Mouse (Mus musculus): Measurements from ENCODE around the gene Errfi1. TPM values are rescaled to one million over a fixed set of nuclear protein-coding genes. Genes with fewer than 3 reads are reported as not detected.

Gene Errfi1
- polyA plus RNA-seq, 1 experiment from 2014 or later = 30.6 TPM

GRCm38 (mm10) chr4:150894718-150895501 is 41.2 kb downstream of the Errfi1 start:
- no peak overlapping the region for H3K4me3 ChIP-seq (ENCODE audit: low read depth, low read length)

DNA sequence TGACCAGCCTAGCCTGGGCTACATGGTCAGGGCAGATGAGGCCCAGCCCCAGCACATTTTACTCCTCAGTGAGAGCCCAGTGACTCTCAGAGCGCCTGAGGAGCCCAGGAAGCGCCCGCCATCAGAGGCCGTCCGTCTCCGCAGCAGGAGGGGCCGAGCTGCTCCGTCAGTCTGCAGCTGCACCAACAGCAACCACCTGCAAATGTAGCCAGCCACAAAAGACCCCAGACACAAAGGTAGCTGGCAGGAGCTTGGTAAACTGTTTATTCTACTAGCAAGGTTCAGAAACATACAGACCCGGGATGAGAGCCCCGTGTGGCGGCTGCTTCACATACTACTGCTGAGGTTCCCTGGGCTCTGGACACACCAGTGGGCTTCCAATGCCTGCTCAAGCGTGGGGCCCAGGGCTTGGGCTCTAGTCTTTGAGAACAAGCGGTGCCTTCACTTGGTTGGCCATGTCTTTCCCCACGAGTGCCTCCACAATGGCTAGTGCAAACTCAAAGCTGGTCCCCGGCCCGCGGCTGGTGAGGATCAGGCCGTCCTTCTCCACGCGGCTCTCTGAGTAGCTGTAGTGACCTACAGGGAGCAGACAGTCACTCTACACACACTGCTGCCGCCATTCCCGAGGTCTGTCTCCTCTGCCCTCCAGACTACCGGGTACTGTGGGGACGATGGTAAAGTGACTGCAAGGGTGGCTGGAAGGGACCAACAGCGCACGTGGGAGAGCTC is 43.3 kb downstream of the Errfi1 start:
- no peak overlapping the region for H3K4me2 ChIP-seq (replicated peaks; ENCODE audit: low read depth)
- no peak overlapping the region for H3K4me3 ChIP-seq (ENCODE audit: low read depth, low read length)
- H3K36me3 ChIP-seq (ENCODE audit: control insufficient read depth, insufficient read depth, low read length) = peaks cover 18% of the 10 kb centered on the region
- 91% methylated on average over 26 of the region's 26 CpGs for WGBS
- H3K4me1 ChIP-seq (replicated peaks; ENCODE audit: control insufficient read depth, insufficient read depth) = no peaks in the 10 kb centered on the region
- ATAC-seq (ENCODE audit: low FRiP score, low TSS enrichment) (no peak), DNase-seq (ENCODE audit: low spot score) (no peak)
- no peaks in the 10 kb centered on the region for H3K9me3 ChIP-seq (ENCODE audit: control insufficient read depth, low read length)
- TF ChIP-seq CTCF (IDR thresholded peaks at IDR 0.05; ENCODE audit: low read depth) (no peak), EP300 (optimal IDR thresholded peaks at IDR 0.05) (no peak)
- no peak overlapping the region for H3K9ac ChIP-seq (ENCODE audit: low read length)
- H3K27me3 ChIP-seq (ENCODE audit: control insufficient read depth, insufficient read depth, low read length) = no peaks in the 10 kb centered on the region
- no peak overlapping the region for H3K27ac ChIP-seq (replicated peaks)

More at GRCm38 (mm10) chr4:150894718-150895501, 41.2 kb downstream of the Errfi1 start:
- Histone ChIP-seq H3K36me3 (ENCODE audit: control insufficient read depth, insufficient read depth, low read length) (peaks cover 9% of the 10 kb centered on the region), H3K9me3 (ENCODE audit: control insufficient read depth, low read length) (no peaks in the 10 kb centered on the region), H3K27ac (replicated peaks) (no peak overlapping the region), H3K4me1 (replicated peaks; ENCODE audit: control insufficient read depth, insufficient read depth) (peaks cover 4% of the 10 kb centered on the region; the same call in 1 of the 2 replicates), H3K9ac (ENCODE audit: low read length) (no peak overlapping the region), H3K27me3 (ENCODE audit: control insufficient read depth, insufficient read depth, low read length) (no peaks in the 10 kb centered on the region), H3K4me2 (replicated peaks; ENCODE audit: low read depth) (no peak overlapping the region)
- 63% methylated on average over 8 of the region's 8 CpGs for WGBS
- no peak for ATAC-seq (ENCODE audit: low FRiP score, low TSS enrichment)
- no peak for TF ChIP-seq EP300 (optimal IDR thresholded peaks at IDR 0.05)
- no peak for TF ChIP-seq CTCF (IDR thresholded peaks at IDR 0.05; ENCODE audit: low read depth)
- DNase-seq (ENCODE audit: low spot score) = no peak

DNA sequence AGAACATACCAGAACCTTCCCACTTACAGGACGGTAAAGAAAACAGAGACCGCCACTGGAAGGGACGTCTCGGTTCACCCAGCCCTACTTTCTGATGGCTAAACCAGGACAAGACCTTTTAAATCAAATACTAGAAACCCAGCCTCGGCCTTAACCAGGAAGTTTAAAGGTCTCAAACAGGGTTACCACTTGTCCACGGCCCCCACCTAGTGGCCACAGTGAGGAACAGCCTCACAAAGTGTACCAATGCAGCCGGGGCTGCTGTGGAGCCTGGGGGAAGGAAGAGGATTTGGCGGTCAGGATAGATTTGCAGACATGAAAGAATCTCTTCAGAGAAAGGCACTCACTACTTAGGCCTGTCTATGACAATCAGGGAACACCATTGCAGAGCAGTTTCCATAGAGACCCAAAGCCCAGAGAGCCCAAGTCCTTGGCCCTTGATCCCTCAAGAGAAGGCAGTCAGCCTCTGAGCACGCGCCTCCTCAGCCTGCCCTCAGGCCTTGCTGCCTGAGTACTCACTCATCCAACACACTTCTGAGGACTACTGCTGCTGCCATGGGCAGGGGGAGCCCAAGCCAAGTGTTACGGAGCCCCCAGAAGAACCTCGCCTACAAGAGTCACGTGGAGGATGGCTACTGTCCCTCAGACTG is 45.1 kb downstream of the Errfi1 start:
- peaks cover 27% of the 10 kb centered on the region for H3K36me3 ChIP-seq (ENCODE audit: control insufficient read depth, insufficient read depth, low read length)
- no peaks in the 10 kb centered on the region for H3K4me1 ChIP-seq (replicated peaks; ENCODE audit: control insufficient read depth, insufficient read depth)
- H3K27me3 ChIP-seq (ENCODE audit: control insufficient read depth, insufficient read depth, low read length) = no peaks in the 10 kb centered on the region
- WGBS = 51% methylated on average over 13 of the region's 13 CpGs
- DNase-seq (ENCODE audit: low spot score) = peak; percentile 86
- peak; percentile 50; the same call in 1 of the 2 replicates for ATAC-seq (ENCODE audit: low FRiP score, low TSS enrichment)
- H3K9ac ChIP-seq (ENCODE audit: low read length) = 0 out of 2 replicates have a peak overlapping the region, but pooled peaks have one; percentile 2
- H3K9me3 ChIP-seq (ENCODE audit: control insufficient read depth, low read length) = no peaks in the 10 kb centered on the region
- peak; percentile 99 for TF ChIP-seq CTCF (IDR thresholded peaks at IDR 0.05; ENCODE audit: low read depth)
- no peak for TF ChIP-seq EP300 (optimal IDR thresholded peaks at IDR 0.05)
- no peak overlapping the region for H3K4me2 ChIP-seq (replicated peaks; ENCODE audit: low read depth)
- H3K4me3 ChIP-seq (ENCODE audit: low read depth, low read length) = no peak overlapping the region
- no peak overlapping the region for H3K27ac ChIP-seq (replicated peaks)

DNA sequence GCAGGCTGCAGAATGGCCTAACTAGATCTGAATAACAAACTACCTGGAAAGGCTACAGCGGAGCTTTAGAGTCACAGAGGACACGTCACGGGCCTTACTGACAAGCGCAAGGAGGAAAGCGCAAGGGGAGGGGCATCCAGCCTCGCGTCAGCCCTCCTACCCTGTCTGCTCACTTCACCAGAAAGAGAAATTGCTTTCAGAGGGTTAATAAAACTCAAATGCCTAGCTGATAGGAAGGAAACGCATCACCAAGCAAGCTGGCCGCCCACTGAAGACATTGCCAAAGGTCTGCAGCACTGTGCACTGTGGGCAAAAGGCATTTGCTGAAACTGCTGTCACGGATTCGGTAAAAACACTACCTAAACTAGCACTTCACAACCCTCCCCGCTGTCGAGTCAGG is 46.8 kb downstream of the Errfi1 start:
- Histone ChIP-seq H3K36me3 (ENCODE audit: control insufficient read depth, insufficient read depth, low read length) (peaks cover 27% of the 10 kb centered on the region), H3K27ac (replicated peaks) (no peak overlapping the region), H3K27me3 (ENCODE audit: control insufficient read depth, insufficient read depth, low read length) (no peaks in the 10 kb centered on the region), H3K9me3 (ENCODE audit: control insufficient read depth, low read length) (no peaks in the 10 kb centered on the region), H3K4me1 (replicated peaks; ENCODE audit: control insufficient read depth, insufficient read depth) (no peaks in the 10 kb centered on the region), H3K4me2 (replicated peaks; ENCODE audit: low read depth) (no peak overlapping the region), H3K4me3 (ENCODE audit: low read depth, low read length) (no peak overlapping the region), H3K9ac (ENCODE audit: low read length) (no peak overlapping the region)
- 94% methylated on average over 13 of the region's 13 CpGs for WGBS
- no peak for DNase-seq (ENCODE audit: low spot score)
- no peak for TF ChIP-seq EP300 (optimal IDR thresholded peaks at IDR 0.05)
- TF ChIP-seq CTCF (IDR thresholded peaks at IDR 0.05; ENCODE audit: low read depth) = no peak
- no peak for ATAC-seq (ENCODE audit: low FRiP score, low TSS enrichment)

DNA sequence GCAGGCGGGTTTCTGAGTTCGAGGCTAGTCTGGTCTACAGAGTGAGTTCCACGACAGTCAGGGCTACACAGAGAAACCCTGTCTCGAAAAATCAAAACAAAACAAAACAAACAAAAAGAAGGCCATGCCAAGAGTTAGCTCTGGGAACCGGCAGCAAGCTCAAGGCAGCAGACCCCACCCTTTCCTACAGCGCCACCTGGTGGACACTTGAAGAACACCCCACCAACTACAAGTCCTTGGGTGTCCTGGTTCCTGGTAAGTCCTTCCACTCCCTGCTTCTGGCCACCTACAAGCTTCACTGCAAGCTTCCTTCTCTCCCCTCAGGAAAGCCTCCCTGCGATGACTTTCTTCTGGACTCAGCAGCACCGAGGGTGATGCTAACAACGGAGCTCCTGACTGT is 47.9 kb downstream of the Errfi1 start:
- no peak overlapping the region for H3K27ac ChIP-seq (replicated peaks)
- no peaks in the 10 kb centered on the region for H3K4me1 ChIP-seq (replicated peaks; ENCODE audit: control insufficient read depth, insufficient read depth)
- ATAC-seq (ENCODE audit: low FRiP score, low TSS enrichment) (peak; percentile 40), DNase-seq (ENCODE audit: low spot score) (peak; percentile 74)
- no peak overlapping the region for H3K9ac ChIP-seq (ENCODE audit: low read length)
- H3K4me2 ChIP-seq (replicated peaks; ENCODE audit: low read depth) = no peak overlapping the region
- TF ChIP-seq EP300 (optimal IDR thresholded peaks at IDR 0.05) (no peak), CTCF (IDR thresholded peaks at IDR 0.05; ENCODE audit: low read depth) (peak; percentile 87)
- no peaks in the 10 kb centered on the region for H3K27me3 ChIP-seq (ENCODE audit: control insufficient read depth, insufficient read depth, low read length)
- H3K4me3 ChIP-seq (ENCODE audit: low read depth, low read length) = no peak overlapping the region
- H3K36me3 ChIP-seq (ENCODE audit: control insufficient read depth, insufficient read depth, low read length) = peaks cover 30% of the 10 kb centered on the region
- H3K9me3 ChIP-seq (ENCODE audit: control insufficient read depth, low read length) = no peaks in the 10 kb centered on the region
- 58% methylated on average over 9 of the region's 9 CpGs for WGBS

All from stomach, postnatal 0 days (tissue).